Mouse (Mus musculus) myocyte (in vitro differentiated cells): ENCODE data around the gene Dnah14. TPM values are rescaled to one million over a fixed set of nuclear protein-coding genes. Genes with fewer than 3 reads are reported as not detected.

Experiments
- H3K27me3 ChIP-seq: one replicate; pipeline ENCODE4 v1.6.1; 2011; ENCODE audit not compliant: control insufficient read depth, insufficient read depth, insufficient read length
- H3K36me3 ChIP-seq: one replicate; pipeline ENCODE4 v1.6.1; 2011; ENCODE audit not compliant: control insufficient read depth, insufficient read depth
- H3K4me2 ChIP-seq: one replicate; pipeline ENCODE4 v1.6.1; 2011; ENCODE audit warnings: low read depth, control low read depth
- H3K4me3 ChIP-seq: one replicate; pipeline ENCODE4 v1.5.1; 2011; ENCODE audit warnings: mild to moderate bottlenecking, control low read depth, moderate library complexity
- H3K79me2 ChIP-seq: one replicate; pipeline ENCODE4 v1.6.1; 2011; ENCODE audit not compliant: control insufficient read depth, insufficient read depth
- H3ac ChIP-seq: one replicate; pipeline ENCODE4 v1.6.1; 2011; ENCODE audit not compliant: control insufficient read depth, insufficient read length
- CEBPB ChIP-seq: IDR thresholded peaks from 2 replicates; pipeline ENCODE4 v1.6.1; 2011; ENCODE audit warnings: mild to moderate bottlenecking, moderate library complexity; ENCODE audit not compliant: poor library complexity, insufficient read depth, severe bottlenecking
- E2F4 ChIP-seq: IDR thresholded peaks from one replicate; pipeline ENCODE4 v1.6.1; 2011; ENCODE audit warnings: mild to moderate bottlenecking, control low read depth, moderate library complexity; ENCODE audit not compliant: insufficient read depth
- MAX ChIP-seq: IDR thresholded peaks from one replicate; pipeline ENCODE4 v1.6.1; 2011; ENCODE audit warnings: low read depth, mild to moderate bottlenecking, control low read depth
- MYOD1 ChIP-seq, 3 experiments: IDR thresholded peaks; one replicate each; pipeline ENCODE4 v1.6.1; 2011; ENCODE audit warnings: control low read depth in 2 of 3, low read depth in 2 of 3, mild to moderate bottlenecking in 2 of 3, moderate library complexity in 1 of 3; ENCODE audit not compliant: insufficient read length in 2 of 3, control insufficient read depth in 1 of 3
- MYOG ChIP-seq, 3 experiments: IDR thresholded peaks; one replicate each; pipeline ENCODE4 v1.6.1; 2011; ENCODE audit warnings: control low read depth in 2 of 3, low read depth in 2 of 3, mild to moderate bottlenecking in 2 of 3; ENCODE audit not compliant: insufficient read length in 2 of 3, control insufficient read depth in 1 of 3, insufficient read depth in 1 of 3
- POLR2A ChIP-seq: IDR thresholded peaks from one replicate; pipeline ENCODE4 v1.6.1; 2011; ENCODE audit warnings: low read depth, mild to moderate bottlenecking, control low read depth, moderate library complexity; ENCODE audit not compliant: insufficient read length
- POLR2AphosphoS2 ChIP-seq: IDR thresholded peaks from one replicate; pipeline ENCODE4 v1.6.1; 2011; ENCODE audit warnings: low read depth, control low read depth; ENCODE audit not compliant: insufficient read length
- REST ChIP-seq: IDR thresholded peaks from one replicate; pipeline ENCODE4 v1.6.1; 2011; ENCODE audit warnings: mild to moderate bottlenecking, control low read depth, moderate library complexity; ENCODE audit not compliant: insufficient read depth, insufficient read length
- SRF ChIP-seq: IDR thresholded peaks from one replicate; pipeline ENCODE4 v1.6.1; 2011; ENCODE audit warnings: low read depth; ENCODE audit not compliant: control insufficient read depth, insufficient read length
- TCF12 ChIP-seq: IDR thresholded peaks from one replicate; pipeline ENCODE4 v1.6.1; 2011; ENCODE audit warnings: mild to moderate bottlenecking, control low read depth; ENCODE audit not compliant: poor library complexity, insufficient read depth, severe bottlenecking
- TCF3 ChIP-seq: IDR thresholded peaks from one replicate; pipeline ENCODE4 v1.6.1; 2011; ENCODE audit warnings: low read depth, control low read depth; ENCODE audit not compliant: insufficient read length
- USF1 ChIP-seq: IDR thresholded peaks from one replicate; pipeline ENCODE4 v1.6.1; 2011; ENCODE audit warnings: low read depth, mild to moderate bottlenecking, control low read depth, moderate library complexity
- polyA plus RNA-seq: library from polyadenylated mRNA; unstranded; fragments of >200 nt; fragmentation: generic; extraction: Trizol; gene quantifications from one replicate; pipeline ENCODE4 v1.2.1, GENCODE M21; 2012; ENCODE audit warnings: missing spikeins

Gene Dnah14
- polyA plus RNA-seq, 1 experiment = 0.29 TPM

DNA sequence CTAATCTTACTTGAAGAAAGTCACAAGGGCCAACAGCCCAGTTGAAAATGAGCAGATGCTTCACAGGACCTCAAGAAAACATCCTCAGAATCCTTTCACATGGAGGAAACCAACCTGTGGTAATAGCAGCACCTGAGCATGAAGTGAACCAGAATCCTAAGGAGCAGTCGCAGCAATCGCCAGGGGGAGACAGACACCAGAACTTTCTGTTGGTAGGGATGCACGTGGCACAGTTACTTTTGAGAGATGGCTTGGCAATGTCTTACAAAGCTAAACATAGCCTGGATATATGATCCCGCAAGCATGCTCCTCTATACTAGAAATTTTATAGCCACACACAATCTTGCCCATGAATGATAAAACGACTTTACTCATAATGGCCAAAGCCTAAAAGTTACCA is 152.3 kb downstream of the Dnah14 start:
- no peaks in the 10 kb centered on the region for H3K36me3 ChIP-seq
- H3ac ChIP-seq = no peak overlapping the region
- H3K79me2 ChIP-seq = no peaks in the 10 kb centered on the region
- no peak overlapping the region for H3K4me3 ChIP-seq
- H3K27me3 ChIP-seq = no peaks in the 10 kb centered on the region
- no peak for TF ChIP-seq POLR2AphosphoS2
- no peak for TF ChIP-seq REST
- TF ChIP-seq TCF3 = no peak
- no peak for TF ChIP-seq CEBPB
- no peak overlapping the region for H3K4me2 ChIP-seq

DNA sequence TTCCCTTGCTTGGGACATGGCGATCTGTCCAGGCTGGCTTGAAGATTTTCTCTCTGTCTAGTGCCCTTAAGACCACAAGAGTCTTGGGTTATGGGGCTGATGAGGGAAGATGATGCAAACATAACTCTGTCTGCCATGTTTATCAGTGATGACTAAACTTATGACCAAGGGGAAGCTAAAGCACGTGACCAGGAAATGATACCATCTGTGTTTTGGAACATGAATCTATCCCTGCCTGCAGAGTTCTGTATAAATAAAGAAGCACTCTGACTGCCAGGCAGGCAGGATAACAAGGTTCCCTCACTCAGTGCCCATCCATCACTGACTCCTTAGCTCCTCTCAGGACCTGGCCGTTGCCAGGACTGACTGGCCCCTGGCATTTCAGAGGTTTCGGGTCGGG is 157.2 kb downstream of the Dnah14 start:
- Histone ChIP-seq H3K79me2 (no peaks in the 10 kb centered on the region), H3K4me3 (no peak overlapping the region), H3K27me3 (no peaks in the 10 kb centered on the region), H3ac (no peak overlapping the region), H3K36me3 (no peaks in the 10 kb centered on the region), H3K4me2 (no peak overlapping the region)
- TF ChIP-seq POLR2AphosphoS2 (no peak), REST (no peak), USF1 (peak; percentile 63), TCF3 (no peak), MYOD1 (IDR thresholded peaks at IDR 0.05; ENCODE audit: control insufficient read depth in 1 of 3, insufficient read length in 2 of 3, low read depth in 2 of 3) (no peak), MAX (no peak)

DNA sequence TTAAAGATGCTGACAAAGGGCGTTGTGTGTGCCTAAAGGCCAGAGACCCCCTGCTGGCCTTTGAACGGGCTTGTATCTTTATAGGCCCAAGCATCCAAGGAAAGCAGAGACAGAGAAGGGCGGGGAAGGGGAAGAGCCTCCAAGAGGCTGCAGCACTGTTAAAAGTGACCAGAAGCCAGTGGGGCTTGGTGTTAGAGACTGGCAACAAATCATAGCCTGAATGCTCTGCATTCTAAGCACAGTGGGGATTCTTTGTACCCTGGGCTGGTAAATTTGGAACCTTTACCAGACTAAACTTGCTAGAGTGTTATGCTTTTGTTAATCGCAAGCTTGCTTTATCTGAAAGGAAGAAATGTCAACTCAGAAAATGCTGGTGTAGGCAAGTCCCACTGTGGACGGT is 163.9 kb downstream of the Dnah14 start:
- no peaks in the 10 kb centered on the region for H3K79me2 ChIP-seq
- no peak overlapping the region for H3K4me2 ChIP-seq
- H3K27me3 ChIP-seq = no peaks in the 10 kb centered on the region
- TF ChIP-seq TCF12 = no peak
- no peak for TF ChIP-seq SRF
- TF ChIP-seq MYOD1 (IDR thresholded peaks at IDR 0.05; ENCODE audit: control insufficient read depth in 1 of 3, insufficient read length in 2 of 3, low read depth in 2 of 3) = no peak
- no peak for TF ChIP-seq MYOG (IDR thresholded peaks at IDR 0.05; ENCODE audit: control insufficient read depth in 1 of 3, insufficient read depth in 1 of 3, insufficient read length in 2 of 3, low read depth in 2 of 3)
- H3K36me3 ChIP-seq = no peaks in the 10 kb centered on the region
- no peak overlapping the region for H3ac ChIP-seq
- H3K4me3 ChIP-seq = no peak overlapping the region

DNA sequence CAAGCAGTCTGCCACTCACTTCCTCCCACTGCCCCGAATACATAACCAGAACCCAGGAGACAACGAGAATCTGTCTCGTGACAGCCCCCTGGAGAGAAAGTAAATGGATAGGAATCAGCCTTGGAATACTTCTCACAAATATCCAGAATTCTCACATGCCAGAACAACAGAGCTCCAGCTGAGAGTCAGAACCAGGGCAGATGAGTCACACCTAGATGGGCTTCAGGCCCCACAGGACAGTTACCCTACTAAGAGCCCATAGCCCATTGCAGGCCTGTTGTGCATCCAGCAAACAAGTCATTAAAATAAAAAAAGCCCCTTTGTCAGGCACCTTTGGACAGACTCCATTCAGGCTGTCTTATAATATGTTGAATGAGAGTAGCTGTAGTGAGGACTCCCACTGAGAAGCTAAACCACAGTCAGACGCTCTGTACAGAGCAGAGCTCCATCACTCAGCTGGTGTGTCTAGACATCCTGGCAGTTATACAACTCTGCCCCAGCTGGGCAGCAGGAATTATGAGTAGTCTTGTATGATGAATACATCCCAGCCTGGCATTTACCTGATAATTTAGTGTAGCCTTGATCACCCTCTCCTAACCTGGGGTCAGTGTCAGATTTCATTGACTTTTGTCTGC is 166.0 kb downstream of the Dnah14 start:
- Histone ChIP-seq H3K36me3 (no peaks in the 10 kb centered on the region), H3K4me2 (no peak overlapping the region), H3K4me3 (no peak overlapping the region), H3K79me2 (no peaks in the 10 kb centered on the region), H3ac (no peak overlapping the region), H3K27me3 (peaks cover 6% of the 10 kb centered on the region)
- TF ChIP-seq MYOG (IDR thresholded peaks at IDR 0.05; ENCODE audit: control insufficient read depth in 1 of 3, insufficient read depth in 1 of 3, insufficient read length in 2 of 3, low read depth in 2 of 3) (no peak), MYOD1 (IDR thresholded peaks at IDR 0.05; ENCODE audit: control insufficient read depth in 1 of 3, insufficient read length in 2 of 3, low read depth in 2 of 3) (no peak), CEBPB (no peak), TCF12 (no peak), E2F4 (no peak), REST (no peak), MAX (no peak), USF1 (no peak), SRF (no peak), POLR2A (no peak), TCF3 (no peak), POLR2AphosphoS2 (no peak)

DNA sequence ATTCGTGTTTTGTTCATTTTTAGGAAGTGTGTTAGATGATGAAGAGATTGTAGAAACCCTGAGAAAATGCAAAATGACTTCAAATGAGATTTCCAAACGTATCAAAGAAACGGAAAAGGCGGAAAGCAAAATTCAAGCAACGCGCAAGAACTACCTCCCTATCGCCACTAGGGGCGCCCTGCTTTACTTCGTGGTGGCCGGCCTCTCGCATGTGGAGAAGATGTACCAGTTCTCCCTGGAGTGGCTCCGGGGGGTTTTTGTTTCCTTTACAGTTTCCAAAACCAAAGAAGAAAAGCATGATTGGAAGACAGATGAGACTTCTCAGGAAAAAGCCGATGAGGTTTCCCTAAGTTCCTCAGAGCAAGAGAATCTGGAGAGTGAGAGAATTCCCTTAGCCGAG is 193.0 kb downstream of the Dnah14 start:
- no peaks in the 10 kb centered on the region for H3K27me3 ChIP-seq
- H3K36me3 ChIP-seq = no peaks in the 10 kb centered on the region
- no peak for TF ChIP-seq MYOG (IDR thresholded peaks at IDR 0.05; ENCODE audit: control insufficient read depth in 1 of 3, insufficient read depth in 1 of 3, insufficient read length in 2 of 3, low read depth in 2 of 3)
- TF ChIP-seq CEBPB = no peak
- TF ChIP-seq POLR2AphosphoS2 = no peak
- no peak for TF ChIP-seq TCF12
- no peak for TF ChIP-seq E2F4
- no peak for TF ChIP-seq POLR2A
- TF ChIP-seq TCF3 = no peak
- TF ChIP-seq SRF = no peak
- TF ChIP-seq MYOD1 (IDR thresholded peaks at IDR 0.05; ENCODE audit: control insufficient read depth in 1 of 3, insufficient read length in 2 of 3, low read depth in 2 of 3) = no peak
- TF ChIP-seq REST = no peak
- TF ChIP-seq USF1 = no peak
- TF ChIP-seq MAX = no peak
- H3K79me2 ChIP-seq = no peaks in the 10 kb centered on the region
- no peak overlapping the region for H3ac ChIP-seq
- H3K4me2 ChIP-seq = no peak overlapping the region
- H3K4me3 ChIP-seq = no peak overlapping the region
